Mouse (Mus musculus) erythroid progenitor cell, adult 5-6 weeks (primary cell): ENCODE measurements around the gene Lrrc8a. TPM values are rescaled to one million over a fixed set of nuclear protein-coding genes. Genes with fewer than 3 reads are reported as not detected.
A peak's percentile ranks its signal among the peaks of the same experiment; 100 is the strongest.

Experiments used
- ATAC-seq: replicated peaks from 2 replicates; pipeline ENCODE4 v1.8.0; 2016; ENCODE audit warnings: moderate number of reproducible peaks, mild to moderate bottlenecking, moderate TSS enrichment, inconsistent platforms; ENCODE audit not compliant: poor library complexity, low FRiP score, severe bottlenecking
- total RNA-seq, 2 experiments: library from RNA; stranded (forward) in 1 of 2; stranded (reverse) in 1 of 2; fragments of 150-400 nt in 1 of 2; fragments of 186-747, 209-891 nt in 1 of 2; gene quantifications; 2 replicates each; pipeline versions ENCODE4 v1.2.3 to v1.2.4; 2015 to 2017; ENCODE audit warnings: low replicate concordance in 2 of 2

Gene Lrrc8a
- total RNA-seq (2015; ENCODE audit: low replicate concordance) (9.6 and 11.9 TPM in 2 replicates), total RNA-seq (2017; ENCODE audit: low replicate concordance) (6.9 and 10.7 TPM in 2 replicates)

DNA sequence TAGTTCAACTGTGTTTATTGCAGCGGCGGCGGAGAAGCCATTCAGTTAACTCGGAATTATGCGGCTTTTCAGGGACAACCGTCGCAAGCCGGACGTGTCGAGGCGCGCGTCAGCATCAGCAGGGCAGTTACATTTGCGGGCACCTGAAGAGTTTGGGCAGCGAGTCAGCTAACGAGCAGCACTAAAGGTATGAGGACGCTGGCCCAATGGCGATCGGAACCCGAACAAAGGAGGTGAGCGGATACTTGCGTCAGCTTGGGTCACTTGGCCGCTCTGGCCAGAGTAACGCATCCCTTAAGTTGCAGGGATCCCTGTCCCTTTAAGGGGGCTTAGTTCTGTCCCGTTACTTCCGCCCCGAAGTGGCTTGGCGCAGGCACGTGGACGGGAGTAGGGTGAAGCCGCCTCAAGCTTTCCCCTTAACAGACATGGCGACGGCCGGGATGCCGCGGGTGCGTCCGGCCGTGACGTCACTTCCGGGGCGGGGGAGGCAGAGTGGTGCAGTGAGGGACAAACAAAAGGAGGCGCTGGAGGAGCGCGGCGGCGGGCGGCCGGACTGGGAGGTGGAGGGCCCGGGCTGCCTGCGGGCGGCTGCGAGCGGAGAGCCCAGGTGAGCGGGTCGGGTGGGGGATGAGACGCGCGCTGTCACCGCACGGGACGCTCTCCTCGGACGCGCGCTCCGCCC, at the start of gene Lrrc8a:
Lrrc8a (plus strand) TSS at position 517 of the 682 bp plus-strand sequence.
- ATAC-seq: peak; percentile 86

DNA sequence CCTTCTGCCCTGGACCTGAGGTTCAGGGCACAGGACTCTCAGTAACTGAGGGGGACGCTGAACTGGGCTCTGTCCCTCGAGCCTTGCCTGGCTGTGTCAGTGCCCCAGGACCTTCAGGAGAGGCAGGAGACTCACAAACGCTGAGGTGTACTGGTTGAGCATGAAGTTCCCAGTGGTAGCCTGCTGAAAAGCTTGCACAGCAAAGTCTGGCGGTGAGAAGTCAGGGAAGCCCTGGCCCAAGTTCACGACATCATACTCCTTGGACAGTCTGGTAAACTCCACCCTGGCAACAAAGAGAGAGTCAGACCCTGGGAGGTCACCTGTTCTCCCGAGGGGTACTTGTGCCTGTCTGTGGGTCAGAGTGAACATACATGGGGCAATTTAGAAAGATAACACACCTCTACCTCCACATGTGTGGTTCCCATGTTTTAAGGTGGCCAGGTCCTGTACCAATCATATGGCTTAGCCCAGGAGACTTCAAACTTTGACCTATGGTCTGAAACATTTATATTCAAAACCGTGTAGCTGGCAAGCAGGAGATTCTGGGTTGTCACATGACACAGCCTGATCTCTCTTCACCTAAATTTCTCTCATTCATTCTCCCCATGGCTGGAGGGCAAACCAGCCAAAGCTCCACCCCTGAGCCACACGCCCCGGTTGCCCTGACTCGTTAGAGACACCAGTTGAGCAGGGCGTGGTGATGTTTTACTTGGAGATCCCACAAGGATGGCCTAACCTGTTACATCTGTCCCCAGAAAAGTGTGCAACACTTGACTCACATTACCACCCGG, 45.5 kb upstream of the Lrrc8a start:
- ATAC-seq: no peak

DNA sequence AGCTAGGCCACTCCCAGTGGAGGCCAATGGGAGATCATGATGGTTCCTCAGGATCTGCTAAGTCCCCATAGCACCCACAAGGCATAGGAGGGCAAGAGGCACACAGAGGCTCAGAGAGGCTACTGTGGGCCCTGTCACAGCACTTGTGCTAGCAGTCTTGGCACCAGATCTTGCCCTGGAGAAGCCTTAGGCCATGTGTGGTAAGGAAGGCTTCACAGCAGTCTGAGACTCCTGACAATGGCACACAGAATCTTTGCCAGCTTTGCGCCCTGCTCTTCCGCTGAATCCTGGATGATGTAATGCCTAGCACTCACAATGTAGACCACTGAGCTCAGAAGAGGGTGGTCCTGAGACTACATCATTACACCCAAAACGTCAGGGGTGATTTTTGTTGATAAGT, 42.9 kb upstream of the Lrrc8a start:
- no peak for ATAC-seq

DNA sequence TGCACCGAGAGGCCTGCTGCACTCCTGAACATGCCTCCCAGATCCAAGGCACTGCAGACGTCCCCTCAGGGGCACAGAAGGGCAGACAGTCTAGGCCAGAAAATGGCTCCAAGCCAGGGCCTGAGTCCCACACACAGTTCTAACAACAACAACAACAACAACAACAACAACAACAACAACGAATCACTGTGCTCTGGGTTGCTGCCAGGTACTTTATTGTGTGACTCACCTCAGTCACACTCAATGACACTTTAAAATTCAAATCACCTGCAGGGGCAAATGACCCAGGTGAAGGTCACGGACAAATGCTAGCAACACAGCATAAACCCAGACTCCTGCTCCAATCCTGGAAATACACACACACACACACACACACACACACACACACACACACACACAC, 39.5 kb upstream of the Lrrc8a start:
- ATAC-seq: no peak

DNA sequence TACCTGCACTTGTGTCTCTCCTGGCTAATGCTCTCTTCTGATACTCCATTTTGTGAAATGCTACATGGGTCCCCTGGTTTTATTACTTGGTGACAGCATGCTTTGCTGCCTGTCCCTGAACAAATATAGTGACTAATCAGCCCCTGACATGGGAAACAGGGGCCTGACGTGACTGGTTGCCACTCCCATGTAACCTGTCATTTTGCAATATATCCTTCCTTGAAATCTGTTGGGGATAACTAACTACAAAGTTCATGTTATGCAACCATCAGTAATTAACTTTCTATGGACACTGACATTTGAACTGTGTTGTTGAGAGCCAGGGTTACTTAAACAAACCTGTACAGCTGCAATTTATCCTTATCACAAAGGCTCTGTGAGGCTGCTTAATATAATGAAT, 37.5 kb upstream of the Lrrc8a start:
- ATAC-seq: no peak

DNA sequence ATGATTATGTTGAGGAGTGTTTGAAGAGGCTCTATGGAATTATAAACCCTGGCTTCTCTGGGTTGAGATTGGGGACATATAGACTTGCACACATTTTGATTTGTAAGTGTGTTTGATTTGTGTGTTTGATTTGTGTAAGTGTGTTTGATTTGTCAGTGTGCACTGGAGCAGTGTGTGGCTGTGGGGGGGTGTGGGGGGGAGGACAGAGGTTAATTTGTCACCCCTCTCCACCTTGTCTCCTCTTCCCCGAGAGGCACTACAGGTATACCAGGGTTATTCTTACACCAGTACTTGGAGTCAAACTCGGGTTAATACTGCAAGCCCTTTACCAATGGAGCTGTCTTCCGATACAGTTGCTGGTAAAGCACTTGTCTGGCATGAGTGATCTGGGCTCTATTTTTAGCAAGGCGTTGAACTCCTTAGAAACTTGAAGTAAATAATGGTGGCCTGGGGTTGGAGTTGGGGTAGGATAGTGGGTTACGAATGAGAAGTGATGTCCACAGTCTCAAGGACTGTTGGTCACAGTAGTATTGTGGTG, 37.1 kb upstream of the Lrrc8a start:
- ATAC-seq: no peak

DNA sequence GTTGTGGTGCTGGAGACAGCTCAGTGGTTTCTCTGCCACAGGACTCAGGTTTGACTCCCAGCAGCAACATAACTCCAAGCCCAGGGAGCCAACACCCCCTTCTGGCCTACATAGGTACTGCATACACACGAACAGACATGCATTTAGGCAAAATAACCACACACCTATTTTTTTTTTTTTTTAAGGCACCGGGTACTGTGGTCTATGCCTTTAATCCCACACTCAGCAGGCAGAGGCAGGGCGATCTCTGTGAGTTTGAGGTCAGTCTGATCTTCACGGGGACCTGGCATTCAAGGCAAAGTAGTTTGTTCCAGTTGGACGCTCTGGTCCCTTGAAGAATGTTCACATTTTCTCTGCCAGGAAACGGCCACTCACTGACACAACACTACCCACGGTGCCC, 34.1 kb upstream of the Lrrc8a start:
- ATAC-seq: no peak

DNA sequence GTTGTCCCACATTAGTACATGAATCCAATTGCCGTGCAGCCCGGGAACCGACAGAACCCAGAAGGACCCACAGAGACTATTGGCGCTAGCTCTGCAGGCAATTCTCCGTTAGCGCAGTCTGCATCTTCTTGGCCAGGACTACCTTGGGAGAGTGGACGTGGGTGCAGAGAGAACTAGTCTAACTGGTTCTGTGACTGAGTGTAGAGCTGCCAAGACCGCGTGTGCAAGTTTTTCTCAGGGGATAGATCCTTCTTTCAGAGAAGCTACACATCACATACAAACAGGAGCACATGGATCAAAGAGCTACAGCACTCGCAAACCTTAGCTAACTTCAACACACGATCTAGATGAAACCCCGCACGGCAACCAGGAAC, 32.3 kb upstream of the Lrrc8a start:
- no peak; the same call in 1 of the 2 replicates for ATAC-seq

DNA sequence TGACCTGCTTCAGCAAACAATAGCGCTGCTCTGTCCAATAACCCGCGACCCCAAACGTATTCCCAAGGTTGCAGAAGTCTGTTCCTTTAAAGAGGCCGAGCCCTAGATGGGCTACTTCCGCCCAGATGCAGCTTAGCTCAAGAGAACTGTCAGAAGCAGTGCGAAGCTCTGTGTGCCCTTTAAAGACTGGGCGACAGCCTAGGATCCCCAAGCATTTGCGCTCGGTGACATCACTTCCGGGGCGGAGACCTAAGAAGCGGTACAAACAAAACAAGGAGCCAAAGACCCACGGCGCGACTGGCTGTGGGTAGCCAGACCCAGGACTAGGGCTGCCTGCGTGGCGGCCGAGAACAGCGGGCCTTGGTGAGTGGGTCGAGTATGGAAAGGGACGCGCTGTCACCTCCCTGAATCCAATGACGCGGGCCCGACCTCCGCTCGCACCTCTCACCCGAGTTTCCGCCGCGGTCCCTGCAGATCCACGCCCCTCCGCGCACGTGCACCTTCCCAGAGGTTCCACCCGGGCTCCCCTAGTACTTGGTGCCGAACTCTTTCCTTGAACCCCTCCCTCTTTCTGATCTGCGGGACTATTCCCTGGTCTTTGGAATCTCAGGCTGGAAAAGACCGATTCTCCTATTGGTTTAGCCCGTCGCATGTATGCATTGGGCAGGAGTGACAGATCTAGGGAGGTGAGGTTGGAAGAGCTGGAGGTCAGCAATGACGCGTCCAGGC, 31.7 kb upstream of the Lrrc8a start, which contains the start of gene Kyat1:
Kyat1 (minus strand) TSS at position 219 of the 729 bp plus-strand sequence.
- ATAC-seq: peak; percentile 90

DNA sequence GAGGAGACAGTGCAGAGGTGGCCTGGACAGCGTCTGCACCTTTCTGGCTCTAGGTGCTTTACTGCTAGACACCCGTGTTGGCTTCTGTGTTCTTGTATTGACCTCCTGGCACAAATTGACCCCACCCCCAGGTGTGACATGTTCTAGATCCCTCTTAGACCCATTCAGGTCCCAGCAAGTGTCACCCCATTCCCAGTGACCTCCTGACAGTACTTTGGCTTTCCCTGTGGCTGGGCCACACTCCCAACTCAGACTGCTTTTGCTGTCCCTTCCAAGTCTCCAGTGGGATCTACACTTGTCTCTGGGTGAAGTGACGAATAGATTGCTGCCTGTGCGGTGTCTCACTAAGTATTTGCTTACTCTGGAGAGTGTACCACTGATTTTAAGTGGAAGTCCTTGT, 30.1 kb upstream of the Lrrc8a start:
- ATAC-seq: no peak

DNA sequence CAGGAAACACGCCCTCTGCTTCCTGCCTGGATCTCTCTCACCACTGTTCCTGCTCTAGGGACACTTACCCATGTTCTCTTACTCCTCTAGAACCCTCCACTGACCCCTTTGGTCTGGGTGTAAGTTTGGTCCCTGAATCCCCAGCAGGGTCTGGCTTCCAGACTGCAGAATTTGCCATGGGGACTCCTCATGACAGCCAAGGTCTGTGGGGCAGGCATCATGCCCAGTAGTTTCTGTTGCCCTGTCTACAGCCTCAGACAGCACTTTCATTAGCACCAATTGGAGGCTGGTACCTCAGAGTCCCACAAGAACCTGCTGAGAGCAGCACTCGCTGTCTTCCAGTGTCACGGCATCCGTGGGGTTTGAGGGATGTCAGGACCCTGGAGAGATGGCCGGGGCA, 29.6 kb upstream of the Lrrc8a start:
- no peak for ATAC-seq

DNA sequence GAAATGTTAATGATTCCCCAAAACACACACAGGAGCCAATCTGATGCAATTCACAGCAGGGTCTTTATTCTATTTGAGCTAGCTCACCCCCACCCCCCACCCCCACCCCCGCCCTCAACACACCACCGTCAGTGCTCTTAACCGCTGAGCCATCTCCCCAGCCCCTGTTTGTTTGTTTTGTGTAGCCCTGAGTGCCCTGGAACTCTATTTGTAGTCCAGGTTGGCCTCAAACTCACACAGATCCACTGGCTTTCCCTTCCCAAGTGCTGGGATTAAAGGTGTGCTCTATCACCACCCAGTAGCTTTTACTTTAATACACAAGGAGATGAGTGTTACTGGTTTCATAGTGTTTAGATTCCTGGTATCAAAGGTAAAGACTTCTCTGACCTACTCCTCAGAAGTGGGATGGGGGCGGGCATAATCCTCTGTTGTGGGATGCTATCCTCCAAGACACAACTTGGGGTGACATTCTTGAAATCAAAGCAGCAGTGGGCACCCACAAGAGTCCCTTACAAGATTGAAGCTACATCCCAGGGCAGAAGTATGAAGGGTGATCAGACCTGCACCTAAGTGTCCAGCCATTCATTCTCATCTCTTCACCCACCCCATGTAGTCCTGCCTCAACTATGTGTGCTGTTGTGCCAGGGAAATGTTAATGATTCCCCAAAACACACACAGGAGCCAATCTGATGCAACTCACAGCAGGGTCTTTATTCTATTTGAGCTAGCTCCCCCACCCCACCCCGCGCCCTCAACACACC, 25.9 kb upstream of the Lrrc8a start:
- ATAC-seq: no peak

DNA sequence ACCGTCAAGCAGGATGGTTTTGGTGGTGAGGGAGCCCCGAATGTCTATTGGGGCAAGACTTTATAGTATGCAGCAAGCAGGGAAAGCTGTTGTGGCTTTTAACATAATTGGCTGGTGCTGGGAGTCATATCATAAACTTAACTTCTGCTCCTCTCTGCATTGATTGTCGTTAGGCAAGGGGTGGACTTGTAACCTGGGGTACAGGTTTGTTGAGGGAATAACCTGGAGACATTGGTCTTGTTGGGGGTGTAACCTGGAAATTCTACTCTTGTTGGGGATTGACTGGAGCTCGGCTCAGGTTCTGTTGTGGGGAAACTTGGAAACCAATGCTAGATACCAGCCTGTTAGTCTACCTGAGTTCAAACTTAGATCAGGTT, 25.4 kb upstream of the Lrrc8a start:
- no peak for ATAC-seq

DNA sequence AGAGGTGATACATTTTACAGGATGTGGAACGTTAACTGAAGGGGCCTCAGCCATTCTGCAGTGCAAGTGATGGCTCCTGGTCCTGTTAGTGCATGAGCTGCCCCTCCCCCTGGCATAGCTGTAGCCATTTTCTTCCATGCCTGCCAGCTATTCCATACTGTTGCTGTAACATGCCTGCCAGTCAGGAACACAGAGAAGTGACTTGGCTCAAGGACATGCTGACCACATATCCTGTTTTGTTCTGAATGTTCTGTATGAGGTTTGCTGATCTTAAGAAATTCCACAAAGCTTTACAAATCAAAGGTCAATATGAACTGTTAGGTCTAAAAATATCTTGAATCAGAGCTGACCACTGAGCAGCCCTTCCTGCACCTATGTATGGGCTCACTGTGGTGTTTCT, 24.6 kb upstream of the Lrrc8a start:
- no peak for ATAC-seq

DNA sequence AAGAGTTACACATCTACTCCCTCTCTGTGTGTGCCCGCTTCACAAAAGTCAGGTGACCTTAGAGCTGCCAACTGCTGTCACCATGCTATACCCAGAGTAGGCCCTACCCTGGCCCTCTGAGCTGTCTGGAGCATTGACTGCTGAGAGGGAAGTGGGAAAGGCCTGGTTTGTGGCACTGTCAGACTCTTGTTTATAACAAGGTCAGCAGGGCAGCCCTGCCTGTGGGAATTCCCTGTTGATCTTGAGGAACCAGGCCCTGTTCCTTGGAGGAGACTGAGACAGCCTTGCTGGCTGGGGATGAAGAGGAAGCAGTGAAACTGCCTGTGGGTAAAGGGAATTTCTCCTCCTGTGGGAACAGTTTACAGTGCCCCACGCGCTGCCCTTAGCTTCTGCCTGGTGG, 22.8 kb upstream of the Lrrc8a start:
- no peak for ATAC-seq

DNA sequence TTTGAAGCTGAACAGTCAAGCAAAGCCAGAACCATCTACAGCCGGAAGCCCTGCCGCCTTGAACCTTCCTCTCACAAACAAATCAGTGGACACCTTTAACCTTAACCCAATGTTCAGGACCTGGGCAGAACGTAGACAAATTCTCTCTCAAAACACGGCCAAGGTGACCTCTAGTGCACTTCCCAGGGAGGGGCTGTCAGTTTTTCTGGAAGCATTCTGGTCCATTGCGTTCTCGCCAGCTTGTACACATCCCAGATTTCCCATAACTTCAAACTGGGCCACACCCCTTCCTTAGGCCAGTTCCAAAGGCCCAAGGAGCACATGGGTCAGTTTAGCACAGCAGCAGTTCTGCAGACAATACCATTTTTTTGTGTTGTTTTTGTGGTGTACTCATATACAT, 22.0 kb upstream of the Lrrc8a start:
- no peak for ATAC-seq

DNA sequence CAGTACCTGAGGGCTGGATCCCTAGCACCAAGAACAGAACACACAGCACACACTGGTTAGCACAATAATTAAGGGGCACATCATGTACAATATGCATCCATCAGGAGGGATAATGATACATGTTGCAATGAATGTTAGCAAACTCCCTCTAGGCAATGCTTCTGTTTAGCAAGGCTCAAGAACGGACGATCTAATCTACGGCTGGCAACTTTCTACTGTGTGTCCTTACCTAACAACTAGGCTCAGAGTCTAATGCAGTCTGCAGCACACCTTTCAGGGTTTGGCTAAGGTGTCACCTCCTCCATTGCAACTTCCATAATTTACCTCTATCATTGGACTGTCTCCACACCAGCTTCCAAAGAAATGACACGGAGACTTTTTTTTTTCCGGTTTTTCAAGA, 21.2 kb upstream of the Lrrc8a start:
- no peak for ATAC-seq

DNA sequence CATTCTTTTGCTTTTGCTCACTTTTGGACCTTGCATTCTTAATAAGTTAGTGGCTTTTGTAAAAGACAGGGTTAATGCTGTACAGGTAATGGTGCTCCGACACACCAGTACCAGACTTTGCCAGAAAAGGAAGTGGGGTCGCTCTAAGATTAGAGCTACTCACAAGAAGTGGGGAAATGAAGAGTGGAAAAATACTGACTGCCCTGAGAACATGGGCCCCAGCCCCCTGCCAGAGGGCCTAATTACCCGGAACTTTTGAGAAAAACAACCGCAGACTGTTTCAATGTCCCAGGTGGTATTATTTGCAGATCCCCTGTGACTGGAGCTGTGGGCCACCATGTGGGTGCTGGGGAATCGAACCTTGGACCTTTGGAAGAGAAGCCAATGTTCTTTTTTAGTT, 1.9 kb upstream of the Lrrc8a start:
- ATAC-seq: no peak

DNA sequence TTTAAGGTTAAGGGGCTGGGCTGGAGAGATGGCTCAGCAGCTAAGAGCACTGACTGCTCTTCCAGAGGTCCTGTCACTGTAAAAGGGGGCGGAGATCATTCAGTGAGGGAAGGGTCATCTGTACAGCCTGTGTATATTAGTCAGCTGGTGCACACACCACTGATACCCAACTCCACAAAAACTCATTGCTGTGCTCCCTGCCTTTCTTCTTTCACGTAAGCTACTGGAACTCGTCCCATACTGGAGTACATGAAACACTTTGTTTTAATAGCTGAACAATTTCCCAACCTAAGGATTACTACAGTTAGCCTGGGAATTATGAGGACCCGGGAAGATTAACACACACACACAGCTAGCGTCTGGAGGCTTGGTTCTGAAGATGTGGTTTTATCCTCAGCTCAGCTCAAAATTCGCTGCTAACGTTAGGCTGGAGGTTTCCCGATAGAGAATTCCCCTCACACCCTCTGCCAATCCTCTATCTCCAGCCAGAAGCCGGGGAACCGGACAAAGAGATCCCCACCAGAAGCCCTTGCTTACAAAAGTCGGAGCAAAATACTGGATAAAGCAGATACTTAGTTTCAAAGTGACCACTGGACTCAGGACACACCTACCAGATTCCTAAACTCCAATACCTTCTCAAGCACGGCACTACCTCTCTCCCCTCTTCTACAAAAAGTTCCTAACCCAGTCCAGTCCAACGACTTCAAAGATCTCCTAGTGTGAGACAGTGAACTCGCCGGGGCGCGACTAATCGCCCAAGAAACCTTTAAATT, 903 bp upstream of the Lrrc8a start:
- 0 out of 2 replicates have a peak, but pooled peaks have one; percentile 0 for ATAC-seq
